ENCODE assay signal across 12 mouse cellular contexts in genomic region chr2:32642813-32643212, GRCm38 (mm10). TPM values are rescaled to one million over a fixed set of nuclear protein-coding genes. Genes with fewer than 3 reads are reported as not detected.
DNase-seq lines count a peak whose midpoint lies in the region; ATAC-seq and TF ChIP-seq lines count a peak whose summit lies in the region.
"Had no signal": no experiment of that assay in that cellular context is flagged by ENCODE, and none has a peak within 500 bp of the region (broad histone marks: within the 10 kb centered on the region; RNA-seq: fewer than 3 reads in every experiment).

No protein-coding gene starts in this region.

- no peaks in the 10 kb centered on the region for H3K36me3 ChIP-seq in liver, embryonic 12.5 days
- no peaks in the 10 kb centered on the region for H3K36me3 ChIP-seq in liver, postnatal 0 days (replicated peaks; ENCODE audit: insufficient read depth, low read length)
- no peaks in the 10 kb centered on the region for H3K36me3 ChIP-seq in stomach, embryonic 14.5 days (ENCODE audit: control insufficient read depth, insufficient read depth, low read length)
- H3K36me3 ChIP-seq in hindbrain, embryonic 11.5 days (ENCODE audit: control insufficient read depth, insufficient read depth, low read length), result no peaks in the 10 kb centered on the region
- H3K36me3 ChIP-seq: limb, embryonic 13.5 days had no signal

- H3K27me3 ChIP-seq in liver, embryonic 12.5 days (replicated peaks), result no peaks in the 10 kb centered on the region
- H3K27me3 ChIP-seq in liver, postnatal 0 days (ENCODE audit: insufficient read depth, low read length), result no peaks in the 10 kb centered on the region
- no peaks in the 10 kb centered on the region for H3K27me3 ChIP-seq in stomach, embryonic 14.5 days (ENCODE audit: control insufficient read depth, insufficient read depth, low read length)
- no peaks in the 10 kb centered on the region for H3K27me3 ChIP-seq in hindbrain, embryonic 11.5 days (ENCODE audit: control insufficient read depth, insufficient read depth, low read length)
- H3K27me3 ChIP-seq: limb, embryonic 13.5 days had no signal

- 69% methylated on average over 7 of the region's 7 CpGs for WGBS in liver, embryonic 12.5 days (ENCODE audit: insufficient replicate concordance)
- WGBS in liver, postnatal 0 days (ENCODE audit: insufficient replicate concordance), result 72% methylated on average over 7 of the region's 7 CpGs
- 51% methylated on average over 7 of the region's 7 CpGs for WGBS in stomach, embryonic 14.5 days
- WGBS in hindbrain, embryonic 11.5 days, result 69% methylated on average over 7 of the region's 7 CpGs

- peak overlapping the region; percentile 2; the same call in 1 of the 2 replicates for H3K27ac ChIP-seq in liver, embryonic 12.5 days
- H3K27ac ChIP-seq in liver, postnatal 0 days (ENCODE audit: low read depth), result no peak overlapping the region
- H3K27ac ChIP-seq in stomach, embryonic 14.5 days (ENCODE audit: low read length), result no peak overlapping the region
- no peak overlapping the region for H3K27ac ChIP-seq in hindbrain, embryonic 11.5 days (ENCODE audit: low read depth, low read length)
- H3K27ac ChIP-seq: limb, embryonic 13.5 days had no signal

- no peak overlapping the region for H3K4me3 ChIP-seq in liver, embryonic 12.5 days
- H3K4me3 ChIP-seq in liver, postnatal 0 days (ENCODE audit: low read depth, low read length), result no peak overlapping the region
- no peak overlapping the region for H3K4me3 ChIP-seq in stomach, embryonic 14.5 days (ENCODE audit: low read depth, low read length)
- H3K4me3 ChIP-seq in hindbrain, embryonic 11.5 days (ENCODE audit: low read depth, low read length), result no peak overlapping the region
- H3K4me3 ChIP-seq: limb, embryonic 13.5 days had no signal

- no peak for DNase-seq in liver, postnatal 0 days
- DNase-seq in heart, adult 9 months (ENCODE audit: low spot score in 2 of 2), result peak; percentile 76 to 85
- peak; percentile 68 for DNase-seq in heart, postnatal 25 days (ENCODE audit: low spot score)
- no peak for DNase-seq in hindbrain, embryonic 11.5 days (ENCODE audit: low spot score)
- no peak for DNase-seq in MN1 (ENCODE audit: low spot score)
- no peak for DNase-seq in frontal cortex, adult 2 months (ENCODE audit: extremely low spot score in 1 of 2, low spot score in 1 of 2)
- DNase-seq: cerebellum, adult 18-20 months; midbrain, embryonic 14.5 days had no signal

- ATAC-seq in liver, embryonic 12.5 days, result no peak
- ATAC-seq in liver, postnatal 0 days, result no peak
- peak; percentile 16; the same call in 1 of the 2 replicates for ATAC-seq in stomach, embryonic 14.5 days (ENCODE audit: insufficient number of reproducible peaks, insufficient read depth, low FRiP score, low read depth)
- ATAC-seq in hindbrain, embryonic 11.5 days (ENCODE audit: low FRiP score), result no peak

- H3K4me1 ChIP-seq in liver, embryonic 12.5 days, result peaks cover 60% of the 10 kb centered on the region
- H3K4me1 ChIP-seq in liver, postnatal 0 days (ENCODE audit: insufficient read depth), result peaks cover 27% of the 10 kb centered on the region
- peaks cover 8% of the 10 kb centered on the region for H3K4me1 ChIP-seq in stomach, embryonic 14.5 days (ENCODE audit: control insufficient read depth, insufficient read depth, low read length)
- peaks cover 5% of the 10 kb centered on the region for H3K4me1 ChIP-seq in hindbrain, embryonic 11.5 days (replicated peaks; ENCODE audit: control insufficient read depth, insufficient read depth, low read length)

- no peak for TF ChIP-seq CTCF in liver, postnatal 0 days (IDR thresholded peaks at IDR 0.05; ENCODE audit: low read depth)

- H3K9me3 ChIP-seq in liver, embryonic 12.5 days (replicated peaks), result no peaks in the 10 kb centered on the region
- no peaks in the 10 kb centered on the region for H3K9me3 ChIP-seq in liver, postnatal 0 days (ENCODE audit: low read length)
- H3K9me3 ChIP-seq in stomach, embryonic 14.5 days (ENCODE audit: control insufficient read depth, low read depth, low read length), result no peaks in the 10 kb centered on the region
- H3K9me3 ChIP-seq in hindbrain, embryonic 11.5 days (ENCODE audit: control insufficient read depth, low read length), result no peaks in the 10 kb centered on the region
- H3K9me3 ChIP-seq: limb, embryonic 13.5 days had no signal

- no peak for TF ChIP-seq EP300 in liver, postnatal 0 days (IDR thresholded peaks at IDR 0.05; ENCODE audit: low read depth)

- no peak overlapping the region for H3K9ac ChIP-seq in liver, embryonic 12.5 days
- no peak overlapping the region for H3K9ac ChIP-seq in liver, postnatal 0 days (replicated peaks)
- no peak overlapping the region for H3K9ac ChIP-seq in stomach, embryonic 14.5 days (replicated peaks; ENCODE audit: low read depth, low read length)
- no peak overlapping the region for H3K9ac ChIP-seq in hindbrain, embryonic 11.5 days (ENCODE audit: low read depth, low read length)
- H3K9ac ChIP-seq: limb, embryonic 13.5 days had no signal

- H3K4me2 ChIP-seq in liver, embryonic 12.5 days, result no peak overlapping the region
- no peak overlapping the region for H3K4me2 ChIP-seq in liver, postnatal 0 days (ENCODE audit: low read depth, low read length)
- H3K4me2 ChIP-seq in stomach, embryonic 14.5 days (replicated peaks; ENCODE audit: low read depth, low read length), result no peak overlapping the region
- no peak overlapping the region for H3K4me2 ChIP-seq in hindbrain, embryonic 11.5 days (replicated peaks; ENCODE audit: low read depth, low read length)
- H3K4me2 ChIP-seq: limb, embryonic 13.5 days had no signal

- intact Hi-C loops in heart, postnatal 25 days (cut with DNase I), result no loop called here

RNA-seq across cellular contexts. Expression of gene Eng, which starts 3.6 kb away (rescaled TPM):
- 32.4 and 35.4 TPM in 2 replicates for polyA plus RNA-seq in liver, embryonic 12.5 days (2016; fragmentation: Nextera tagmentation; extraction: Ambion mirVana)
- polyA plus RNA-seq in liver, postnatal 0 days (2015; fragmentation: Nextera tagmentation; extraction: Ambion mirVana), result 29.9 and 30.2 TPM in 2 replicates
- total RNA-seq in heart, postnatal 25 days (2021), result 100 to 1,000 TPM; 126 to 140 TPM
- 49.1 and 54.5 TPM in 2 replicates for polyA plus RNA-seq in stomach, embryonic 14.5 days (2014; fragmentation: Nextera tagmentation; extraction: Ambion mirVana)
- 18.1 and 23.1 TPM in 2 replicates for polyA plus RNA-seq in hindbrain, embryonic 11.5 days (2014; fragmentation: Nextera tagmentation; extraction: Ambion mirVana)
- 34.7 and 37.7 TPM in 2 replicates for polyA plus RNA-seq in frontal cortex, adult 2 months (2012; rRNA removed)
- total RNA-seq: neutrophil, adult 5-6 weeks had no signal

RNA-seq across cellular contexts. Expression of gene Ak1, which starts 21.3 kb away (rescaled TPM):
- 2.6 TPM in 2 replicates for polyA plus RNA-seq in liver, embryonic 12.5 days (2016; fragmentation: Nextera tagmentation; extraction: Ambion mirVana)
- 1.3 and 5.9 TPM in 2 replicates for polyA plus RNA-seq in liver, postnatal 0 days (2015; fragmentation: Nextera tagmentation; extraction: Ambion mirVana)
- total RNA-seq in heart, postnatal 25 days (2021), result 100 to 1,000 TPM; 733 to 743 TPM
- 16.7 and 17.1 TPM in 2 replicates for polyA plus RNA-seq in stomach, embryonic 14.5 days (2014; fragmentation: Nextera tagmentation; extraction: Ambion mirVana)
- 23.4 and 23.9 TPM in 2 replicates for polyA plus RNA-seq in hindbrain, embryonic 11.5 days (2014; fragmentation: Nextera tagmentation; extraction: Ambion mirVana)
- 151 and 154 TPM in 2 replicates for polyA plus RNA-seq in frontal cortex, adult 2 months (2012; rRNA removed)
- total RNA-seq: neutrophil, adult 5-6 weeks had no signal

RNA-seq across cellular contexts. Expression of gene St6galnac6, which starts 43.3 kb away (rescaled TPM):
- 14.5 and 15.4 TPM in 2 replicates for polyA plus RNA-seq in liver, embryonic 12.5 days (2016; fragmentation: Nextera tagmentation; extraction: Ambion mirVana)
- 14.0 and 15.9 TPM in 2 replicates for polyA plus RNA-seq in liver, postnatal 0 days (2015; fragmentation: Nextera tagmentation; extraction: Ambion mirVana)
- total RNA-seq in heart, postnatal 25 days (2021), result 100 to 1,000 TPM; 104 to 110 TPM
- 7.4 and 7.9 TPM in 2 replicates for polyA plus RNA-seq in stomach, embryonic 14.5 days (2014; fragmentation: Nextera tagmentation; extraction: Ambion mirVana)
- 3.2 and 5.0 TPM in 2 replicates for polyA plus RNA-seq in hindbrain, embryonic 11.5 days (2014; fragmentation: Nextera tagmentation; extraction: Ambion mirVana)
- 98.8 and 112 TPM in 2 replicates for polyA plus RNA-seq in frontal cortex, adult 2 months (2012; rRNA removed)

RNA-seq across cellular contexts. Expression of gene St6galnac4, which starts 55.9 kb away (rescaled TPM):
- 17.5 and 18.9 TPM in 2 replicates for polyA plus RNA-seq in liver, embryonic 12.5 days (2016; fragmentation: Nextera tagmentation; extraction: Ambion mirVana)
- polyA plus RNA-seq in liver, postnatal 0 days (2015; fragmentation: Nextera tagmentation; extraction: Ambion mirVana), result 4.3 and 5.8 TPM in 2 replicates
- 10 to 100 TPM; 17.7 to 21.4 TPM for total RNA-seq in heart, postnatal 25 days (2021)
- polyA plus RNA-seq in stomach, embryonic 14.5 days (2014; fragmentation: Nextera tagmentation; extraction: Ambion mirVana), result 17.0 and 18.1 TPM in 2 replicates
- 12.9 and 13.4 TPM in 2 replicates for polyA plus RNA-seq in hindbrain, embryonic 11.5 days (2014; fragmentation: Nextera tagmentation; extraction: Ambion mirVana)
- 32.4 and 34.4 TPM in 2 replicates for polyA plus RNA-seq in frontal cortex, adult 2 months (2012; rRNA removed)

Comparison
In these comparisons a context has a peak if more than half of its experiments do, and no peak if none do; other contexts are left out.
1. DNase-seq: peak in heart, adult 9 months (2 of 2) and heart, postnatal 25 days (single experiment); none in liver, postnatal 0 days (single experiment), hindbrain, embryonic 11.5 days (single experiment), MN1 (single experiment) and frontal cortex, adult 2 months (0 of 2).